In the genomic region with DNA sequence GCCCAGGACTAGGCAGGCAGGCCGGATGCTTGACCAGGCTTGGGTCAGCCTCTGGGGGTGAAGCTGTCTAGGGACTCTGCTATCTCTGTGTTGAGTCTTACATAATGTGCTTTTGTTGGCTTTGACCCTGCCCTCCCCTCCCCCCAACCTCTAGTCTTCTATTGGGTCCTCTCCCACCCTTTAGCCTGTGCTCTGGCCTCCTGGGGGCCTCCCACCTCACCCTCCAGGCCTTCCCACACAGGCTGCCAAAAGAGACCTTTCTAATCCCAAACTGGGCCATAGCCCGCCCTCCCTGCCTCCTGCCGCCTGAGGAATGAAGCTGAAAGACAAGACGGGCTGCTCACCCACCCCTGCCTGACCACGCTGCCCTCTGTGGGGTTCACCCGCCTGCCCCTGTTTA, we compare ENCODE assay signal across 8 mouse cellular contexts. TPM values are rescaled to one million over a fixed set of nuclear protein-coding genes. Genes with fewer than 3 reads are reported as not detected.
A peak's percentile ranks its signal among the peaks of the same experiment; 100 is the strongest.
DNase-seq lines count a peak whose midpoint lies in the region; ATAC-seq and TF ChIP-seq lines count a peak whose summit lies in the region.

No protein-coding gene starts in this region.

- peak overlapping the region; percentile 87 for H3K27ac ChIP-seq in kidney, embryonic 15.5 days
- H3K27ac ChIP-seq in hindbrain, embryonic 15.5 days (replicated peaks), result peak overlapping the region; percentile 60
- H3K27ac ChIP-seq in midbrain, embryonic 16.5 days (ENCODE audit: low read length), result peak overlapping the region; percentile 38; the same call in 1 of the 2 replicates

- H3K27me3 ChIP-seq in kidney, embryonic 15.5 days, result no peaks in the 10 kb centered on the region
- H3K27me3 ChIP-seq in hindbrain, embryonic 15.5 days, result no peaks in the 10 kb centered on the region
- no peaks in the 10 kb centered on the region for H3K27me3 ChIP-seq in midbrain, embryonic 16.5 days (ENCODE audit: control insufficient read depth, insufficient read depth, low read depth, low read length)

- peaks cover 89% of the 10 kb centered on the region for H3K4me1 ChIP-seq in kidney, embryonic 15.5 days
- peaks cover 67% of the 10 kb centered on the region for H3K4me1 ChIP-seq in hindbrain, embryonic 15.5 days (replicated peaks)
- H3K4me1 ChIP-seq in midbrain, embryonic 16.5 days (ENCODE audit: control insufficient read depth, insufficient read depth, low read length), result peaks cover 55% of the 10 kb centered on the region

- H3K9me3 ChIP-seq in kidney, embryonic 15.5 days (replicated peaks), result no peaks in the 10 kb centered on the region
- H3K9me3 ChIP-seq in hindbrain, embryonic 15.5 days, result no peaks in the 10 kb centered on the region
- H3K9me3 ChIP-seq in midbrain, embryonic 16.5 days (replicated peaks; ENCODE audit: control insufficient read depth, low read length, poor library complexity, severe bottlenecking), result no peaks in the 10 kb centered on the region

- intact Hi-C loops in gastrocnemius, postnatal 14 days (cut with DNase I; ENCODE audit: low total_unique reads), result no loop called here

- no peaks in the 10 kb centered on the region for H3K36me3 ChIP-seq in kidney, embryonic 15.5 days
- H3K36me3 ChIP-seq in hindbrain, embryonic 15.5 days, result no peaks in the 10 kb centered on the region
- H3K36me3 ChIP-seq in midbrain, embryonic 16.5 days (ENCODE audit: control insufficient read depth, insufficient read depth, low read length), result no peaks in the 10 kb centered on the region

- no peak; the same call in 1 of the 2 replicates for ATAC-seq in kidney, embryonic 15.5 days (replicated peaks; ENCODE audit: low FRiP score)
- ATAC-seq in hindbrain, embryonic 15.5 days (ENCODE audit: low FRiP score, low read depth), result no peak
- ATAC-seq in midbrain, embryonic 16.5 days, result no peak

- DNase-seq in kidney, postnatal 14 days, result no peak
- peak; percentile 20 for DNase-seq in brain, embryonic 14.5 days (ENCODE audit: low read depth)
- DNase-seq in gastrocnemius, postnatal 14 days, result no peak
- DNase-seq in frontal cortex, adult 2 months (ENCODE audit: extremely low spot score in 1 of 2, low spot score in 1 of 2), result no peak
- no peak for DNase-seq in frontal cortex, postnatal 25 days (ENCODE audit: low spot score in 2 of 2)

- peak overlapping the region; percentile 39 for H3K4me2 ChIP-seq in kidney, embryonic 15.5 days
- H3K4me2 ChIP-seq in hindbrain, embryonic 15.5 days, result 0 out of 2 replicates have a peak overlapping the region, but pooled peaks have one; percentile 6
- peak overlapping the region; percentile 9; the same call in 1 of the 2 replicates for H3K4me2 ChIP-seq in midbrain, embryonic 16.5 days (ENCODE audit: low read length)

- TF ChIP-seq POLR2A in brain, embryonic 14.5 days (IDR thresholded peaks at IDR 0.05; ENCODE audit: borderline replicate concordance, extremely low read depth, insufficient read depth, insufficient read length, poor library complexity, severe bottlenecking), result no peak

- no peak overlapping the region for H3K4me3 ChIP-seq in kidney, embryonic 15.5 days (replicated peaks)
- H3K4me3 ChIP-seq in hindbrain, embryonic 15.5 days, result no peak overlapping the region
- H3K4me3 ChIP-seq in midbrain, embryonic 16.5 days (ENCODE audit: low read depth, low read length), result no peak overlapping the region

- TF ChIP-seq CTCF in brain, embryonic 14.5 days (IDR thresholded peaks at IDR 0.05; ENCODE audit: borderline replicate concordance, extremely low read depth, insufficient read depth, insufficient read length), result no peak

- H3K9ac ChIP-seq in kidney, embryonic 15.5 days, result peak overlapping the region; percentile 33; the same call in 1 of the 2 replicates
- 0 out of 2 replicates have a peak overlapping the region, but pooled peaks have one; percentile 6 for H3K9ac ChIP-seq in hindbrain, embryonic 15.5 days
- H3K9ac ChIP-seq in midbrain, embryonic 16.5 days (ENCODE audit: low read depth, low read length), result 0 out of 2 replicates have a peak overlapping the region, but pooled peaks have one; percentile 38

- WGBS in kidney, embryonic 15.5 days, result 25% methylated on average over 6 of the region's 6 CpGs
- WGBS in hindbrain, embryonic 15.5 days, result 33% methylated on average over 6 of the region's 6 CpGs
- 22% methylated on average over 6 of the region's 6 CpGs for WGBS in midbrain, embryonic 16.5 days

RNA-seq across cellular contexts. Expression of a gene that starts 5.1 kb away (rescaled TPM):
- polyA plus RNA-seq in kidney, embryonic 15.5 days (2015; fragmentation: Nextera tagmentation; extraction: Ambion mirVana), result 44.5 and 47.7 TPM in 2 replicates
- 40.2 and 47.0 TPM in 2 replicates for polyA plus RNA-seq in brain, embryonic 14.5 days (2012; rRNA removed)
- polyA plus RNA-seq in hindbrain, embryonic 15.5 days (2015; fragmentation: Nextera tagmentation; extraction: Ambion mirVana), result 33.5 and 33.9 TPM in 2 replicates
- polyA plus RNA-seq in midbrain, embryonic 16.5 days (2015; fragmentation: Nextera tagmentation; extraction: Ambion mirVana), result 25.3 and 27.4 TPM in 2 replicates
- total RNA-seq in gastrocnemius, postnatal 14 days (2021), result 10 to 100 TPM; 12.1 to 15.8 TPM
- polyA plus RNA-seq in frontal cortex, adult 2 months (2012; rRNA removed), result 28.3 and 30.0 TPM in 2 replicates

RNA-seq across cellular contexts. Expression of a gene that starts 34.0 kb away (rescaled TPM):
- polyA plus RNA-seq in kidney, embryonic 15.5 days (2015; fragmentation: Nextera tagmentation; extraction: Ambion mirVana), result 16.5 and 19.3 TPM in 2 replicates
- polyA plus RNA-seq in brain, embryonic 14.5 days (2012; rRNA removed), result 170 and 238 TPM in 2 replicates
- polyA plus RNA-seq in hindbrain, embryonic 15.5 days (2015; fragmentation: Nextera tagmentation; extraction: Ambion mirVana), result 296 and 323 TPM in 2 replicates
- polyA plus RNA-seq in midbrain, embryonic 16.5 days (2015; fragmentation: Nextera tagmentation; extraction: Ambion mirVana), result 340 and 389 TPM in 2 replicates
- 10 to 100 TPM in 1 of 2 experiments, 1 to 10 TPM in 1; 7.2 to 10.6 TPM for total RNA-seq in gastrocnemius, postnatal 14 days (2021)
- 666 and 673 TPM in 2 replicates for polyA plus RNA-seq in frontal cortex, adult 2 months (2012; rRNA removed)
